Mouse (Mus musculus): ENCODE results near the gene Ankrd63.

Gene Ankrd63

GRCm38 (mm10) chr2:118703913-118704730, at the start of gene Ankrd63:
Gene Ankrd63, minus strand, starts transcription at chr2:118703963.
- DNase-seq (ENCODE audit: low read depth in 2 of 2, low spot score in 2 of 2) = no peak

GRCm38 (mm10) chr2:118752792-118753108, 49.0 kb upstream of the Ankrd63 start:
- no peak for DNase-seq (ENCODE audit: low read depth in 2 of 2, low spot score in 2 of 2)

DNA sequence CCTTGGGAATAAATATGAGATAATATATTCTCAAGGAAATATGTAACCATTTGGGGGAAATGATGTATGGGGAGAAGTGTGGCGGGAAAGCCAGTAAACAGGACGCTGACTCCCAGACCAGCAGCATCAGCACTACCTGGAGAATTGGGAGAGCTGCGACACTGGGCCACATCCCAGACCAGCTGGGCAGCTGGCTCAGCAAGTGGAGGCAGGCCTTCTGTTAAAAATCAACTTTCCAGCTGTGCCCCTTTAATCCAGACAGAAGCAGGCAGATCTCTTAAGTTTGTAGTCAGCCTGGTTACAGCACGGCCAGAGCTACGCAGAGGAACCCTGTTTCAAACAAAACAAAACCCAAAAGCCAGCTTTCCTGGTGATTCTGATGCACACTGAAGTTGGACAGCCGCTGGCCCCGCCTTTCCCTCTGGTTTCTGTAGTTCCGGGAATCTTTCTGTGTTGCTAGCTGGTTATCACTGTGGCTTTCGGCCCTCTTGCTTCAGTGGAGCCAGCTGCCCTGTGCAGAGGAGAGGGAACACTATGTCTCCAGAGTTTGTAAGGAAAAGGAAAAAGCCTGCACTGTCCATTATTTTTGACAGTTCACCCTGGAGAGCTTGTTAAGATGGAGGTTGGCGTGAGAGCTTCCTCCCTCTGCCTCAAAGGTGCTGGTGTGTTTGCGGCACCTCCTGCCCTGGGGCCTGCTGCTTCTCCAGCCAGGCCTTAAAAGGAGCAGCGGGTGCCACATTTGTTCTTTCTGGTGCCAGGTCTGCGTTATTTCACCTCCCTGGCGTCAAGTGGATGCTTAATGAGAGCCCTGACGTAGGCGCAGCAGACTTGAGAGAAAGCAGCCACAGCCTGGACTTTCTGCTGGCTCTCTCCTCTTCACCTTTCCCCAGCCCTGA, 48.4 kb upstream of the Ankrd63 start:
- DNase-seq (ENCODE audit: low read depth in 2 of 2, low spot score in 2 of 2) = no peak

- no peak for DNase-seq (ENCODE audit: low read depth in 2 of 2, low spot score in 2 of 2)
Observed at GRCm38 (mm10) chr2:118750476-118750875, 46.7 kb upstream of the Ankrd63 start.

DNA sequence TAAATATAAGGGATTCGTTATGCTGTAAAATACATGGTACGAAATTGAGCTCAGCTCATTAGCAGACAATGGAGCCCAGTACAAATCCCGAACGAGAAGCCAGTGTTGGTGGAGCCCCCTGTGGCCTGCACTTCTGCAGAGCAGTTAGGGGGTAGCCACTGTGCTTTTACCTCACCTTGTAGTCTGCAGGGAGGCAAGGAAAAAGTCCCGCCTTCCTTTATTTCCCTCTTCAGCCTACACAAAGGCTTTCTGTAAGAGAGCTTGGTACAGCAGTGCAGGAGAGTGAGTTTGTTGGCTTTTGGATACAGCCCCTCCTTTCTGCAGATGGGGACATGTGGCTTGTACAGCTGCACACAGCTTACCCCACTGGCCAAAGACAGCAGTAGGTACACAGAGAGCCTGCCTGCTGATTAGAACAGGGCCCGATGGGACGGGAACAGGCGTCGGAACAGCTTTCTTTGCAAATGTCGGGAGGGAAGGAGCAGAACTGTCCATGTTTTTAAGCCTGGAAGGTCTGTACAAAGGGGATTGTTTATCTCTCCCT, 45.6 kb upstream of the Ankrd63 start:
- no peak for DNase-seq (ENCODE audit: low read depth in 2 of 2, low spot score in 2 of 2)

DNA sequence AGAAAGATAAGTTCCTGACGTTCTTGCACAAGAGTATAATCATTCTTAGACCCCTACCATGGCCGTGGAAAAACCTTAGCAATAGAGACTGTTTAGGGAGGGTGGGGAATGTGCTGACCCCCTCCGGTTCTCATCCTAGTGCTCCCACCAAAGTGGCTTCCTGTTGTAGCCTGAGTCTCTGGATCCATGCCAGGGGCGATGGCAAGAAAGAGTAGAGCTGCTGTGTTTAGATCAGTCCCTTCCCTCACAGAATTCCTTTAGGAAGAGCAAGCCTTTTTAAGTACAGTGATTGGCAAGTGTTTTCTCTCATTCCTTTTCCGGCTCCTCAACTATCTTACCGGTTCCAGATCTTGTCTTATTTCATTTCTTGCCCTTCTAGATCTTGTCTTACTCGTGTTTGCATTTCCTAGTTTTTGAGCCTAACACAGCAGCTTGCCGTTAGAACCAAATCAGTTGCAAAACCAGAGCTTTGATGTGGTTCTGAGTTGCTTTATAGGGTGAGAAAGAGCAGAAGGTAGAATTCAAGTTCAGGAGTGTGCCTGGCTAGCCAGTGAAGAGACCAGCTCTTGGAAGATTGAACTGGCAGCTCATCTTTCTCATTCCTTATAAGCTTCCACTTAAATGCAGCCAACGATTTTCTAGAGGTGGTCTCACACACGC, 43.7 kb upstream of the Ankrd63 start:
- peak in 1 of 2 experiments; percentile 55 for DNase-seq (ENCODE audit: low read depth in 2 of 2, low spot score in 2 of 2)

DNA sequence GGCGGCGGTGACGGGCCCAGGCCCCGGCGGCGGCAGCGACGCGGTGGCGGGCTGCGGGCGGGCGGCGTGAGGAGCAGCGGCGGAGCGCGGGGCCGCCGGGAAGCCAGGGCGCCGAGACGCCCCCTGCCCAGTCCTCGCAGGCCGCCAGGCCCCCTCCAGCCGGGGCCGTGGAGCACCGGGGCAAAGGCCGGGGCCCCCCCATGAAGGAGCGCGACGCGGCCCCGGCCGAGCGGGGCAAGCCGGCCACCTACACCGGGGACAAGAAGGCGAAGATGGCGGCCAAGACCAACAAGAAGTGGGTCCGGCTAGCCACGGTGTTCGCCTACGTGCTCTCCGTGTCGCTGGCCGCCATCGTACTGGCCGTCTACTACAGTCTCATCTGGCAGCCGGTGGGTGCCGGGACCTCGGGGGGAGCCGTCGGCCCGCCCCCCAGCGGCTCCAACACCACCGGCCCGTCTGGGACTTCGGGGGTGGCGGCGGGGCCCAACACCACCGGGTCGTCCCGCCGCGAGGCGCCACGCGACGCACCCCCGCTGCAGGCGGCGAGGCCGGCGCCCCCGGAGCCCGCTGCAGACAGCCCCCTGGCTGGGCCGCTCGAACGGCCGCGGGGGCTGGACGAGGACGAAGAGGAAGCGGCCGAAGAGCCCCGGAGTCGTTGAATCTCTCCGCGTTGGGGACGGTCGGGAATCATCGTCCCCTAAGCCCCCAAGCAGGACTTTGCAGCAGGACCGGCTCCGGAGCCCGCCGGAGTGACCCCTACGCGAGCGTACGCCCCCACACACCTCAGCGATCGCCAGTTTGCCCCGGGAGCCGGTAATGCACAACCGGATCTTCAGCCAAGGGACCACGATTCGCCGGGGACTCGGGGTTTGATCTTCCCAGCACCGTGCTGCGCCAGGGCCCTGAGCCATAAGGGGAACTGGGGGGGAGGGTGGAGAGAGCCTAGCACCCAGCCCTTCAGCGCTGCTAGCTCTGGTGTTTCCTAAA, 42.4 kb upstream of the Ankrd63 start:
- peak in 1 of 2 experiments; percentile 29 for DNase-seq (ENCODE audit: low read depth in 2 of 2, low spot score in 2 of 2)

GRCm38 (mm10) chr2:118745232-118745884, 41.6 kb upstream of the Ankrd63 start, which contains the start of gene Inafm2:
Gene Inafm2, plus strand, starts transcription at chr2:118745758.
- peak; percentile 81 to 85 for DNase-seq (ENCODE audit: low read depth in 2 of 2, low spot score in 2 of 2)

DNA sequence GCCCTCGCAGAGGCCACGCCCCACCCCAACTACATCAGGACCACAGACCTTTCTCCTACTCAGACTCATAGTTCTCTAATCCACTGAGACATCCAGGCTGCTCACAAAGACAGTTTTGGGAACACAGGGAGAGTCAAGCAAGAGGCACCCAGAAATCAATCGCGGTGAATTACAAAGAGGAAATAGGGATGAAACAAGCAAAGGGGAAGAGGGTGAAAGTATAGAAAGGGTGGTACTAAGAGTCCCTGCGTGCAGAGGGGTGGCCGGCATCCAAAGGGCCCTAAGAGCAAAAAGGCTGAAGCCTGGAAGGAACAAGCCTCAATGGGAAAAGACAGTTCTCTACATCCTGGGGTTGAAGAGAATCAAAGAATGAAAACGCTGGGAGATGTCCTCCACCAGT, 40.9 kb upstream of the Ankrd63 start:
- no peak for DNase-seq (ENCODE audit: low read depth in 2 of 2, low spot score in 2 of 2)

GRCm38 (mm10) chr2:118743261-118743943, 39.6 kb upstream of the Ankrd63 start:
- DNase-seq (ENCODE audit: low read depth in 2 of 2, low spot score in 2 of 2) = peak in 1 of 2 experiments; percentile 50

DNA sequence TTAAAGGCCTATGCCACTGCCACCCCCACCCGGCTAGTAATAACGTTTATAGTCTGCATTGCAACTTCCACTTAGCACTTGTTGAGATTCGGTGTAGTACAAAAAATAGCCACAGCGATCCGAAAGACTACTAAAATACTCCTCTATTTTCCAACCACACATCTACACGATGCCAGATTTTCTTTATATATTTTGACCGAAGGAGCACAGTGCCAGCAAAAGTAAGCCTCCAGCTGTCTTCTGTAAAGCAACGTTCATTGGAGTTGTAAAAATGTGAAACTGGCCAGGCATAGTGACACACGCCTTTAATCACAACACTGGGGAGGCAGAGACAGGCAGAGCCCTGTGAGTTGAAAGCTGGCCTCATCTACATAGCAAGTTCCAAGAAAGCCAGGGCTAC, 37.4 kb upstream of the Ankrd63 start:
- no peak for DNase-seq (ENCODE audit: low read depth in 2 of 2, low spot score in 2 of 2)

DNA sequence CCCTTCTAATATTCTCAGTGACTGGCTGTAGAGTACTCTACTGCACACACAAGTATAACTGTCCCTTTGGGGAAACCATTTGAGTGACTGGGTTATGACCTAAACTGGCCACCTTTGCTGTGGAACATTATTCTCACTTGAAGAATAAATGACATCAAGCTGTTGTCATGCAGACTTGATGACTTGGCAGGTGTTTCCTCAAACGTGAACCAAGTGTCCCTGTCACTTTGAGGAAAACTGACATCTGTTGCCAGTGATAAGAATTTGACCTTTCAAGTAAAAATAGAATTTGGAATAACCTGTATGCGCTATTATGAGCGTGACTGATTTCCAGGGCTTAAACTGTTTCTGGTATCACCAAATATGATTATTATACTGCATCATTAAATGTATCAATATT, 36.6 kb upstream of the Ankrd63 start:
- DNase-seq (ENCODE audit: low read depth in 2 of 2, low spot score in 2 of 2) = no peak

DNA sequence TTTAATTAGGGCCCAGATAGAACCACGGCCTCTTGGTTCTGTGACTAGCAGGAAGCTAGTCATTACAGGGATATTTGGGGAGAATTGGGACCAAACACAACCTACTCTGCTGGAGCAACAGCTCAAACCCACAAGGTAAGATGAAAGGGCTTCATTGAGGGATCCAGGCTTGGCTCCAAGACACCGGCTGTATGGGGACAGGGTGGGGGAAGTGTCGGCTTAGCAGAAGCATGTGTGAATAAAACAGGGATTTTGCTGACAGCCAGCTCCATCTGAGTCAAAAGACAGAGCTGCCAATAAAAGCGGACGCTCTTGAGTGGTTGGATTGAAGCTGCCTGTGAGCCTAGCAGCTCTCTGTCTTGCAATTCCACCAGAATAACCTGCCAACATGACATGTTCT, 29.6 kb upstream of the Ankrd63 start:
- no peak for DNase-seq (ENCODE audit: low read depth in 2 of 2, low spot score in 2 of 2)

DNA sequence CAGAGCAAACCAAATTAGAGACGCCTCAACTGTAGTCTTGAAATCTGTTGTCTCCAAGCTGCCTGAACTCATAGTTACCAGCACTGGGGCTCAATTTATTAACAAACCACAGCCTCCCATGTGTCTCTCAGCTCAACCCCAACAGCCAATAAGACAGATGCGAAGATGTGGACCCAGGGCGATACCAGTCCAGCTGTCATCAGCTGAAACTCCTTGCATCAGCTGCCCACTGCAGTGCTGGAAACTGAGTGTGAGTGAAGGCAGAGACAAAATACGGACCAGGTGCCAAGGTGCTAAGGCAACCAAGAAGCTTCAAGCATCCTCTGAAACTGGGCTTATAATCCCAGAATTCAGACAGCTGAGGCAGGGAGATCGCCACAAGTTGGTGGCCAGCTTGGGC, 28.2 kb upstream of the Ankrd63 start:
- DNase-seq (ENCODE audit: low read depth in 2 of 2, low spot score in 2 of 2) = no peak

GRCm38 (mm10) chr2:118730622-118730915, 26.8 kb upstream of the Ankrd63 start:
- peak in 1 of 2 experiments; percentile 42 for DNase-seq (ENCODE audit: low read depth in 2 of 2, low spot score in 2 of 2)

DNA sequence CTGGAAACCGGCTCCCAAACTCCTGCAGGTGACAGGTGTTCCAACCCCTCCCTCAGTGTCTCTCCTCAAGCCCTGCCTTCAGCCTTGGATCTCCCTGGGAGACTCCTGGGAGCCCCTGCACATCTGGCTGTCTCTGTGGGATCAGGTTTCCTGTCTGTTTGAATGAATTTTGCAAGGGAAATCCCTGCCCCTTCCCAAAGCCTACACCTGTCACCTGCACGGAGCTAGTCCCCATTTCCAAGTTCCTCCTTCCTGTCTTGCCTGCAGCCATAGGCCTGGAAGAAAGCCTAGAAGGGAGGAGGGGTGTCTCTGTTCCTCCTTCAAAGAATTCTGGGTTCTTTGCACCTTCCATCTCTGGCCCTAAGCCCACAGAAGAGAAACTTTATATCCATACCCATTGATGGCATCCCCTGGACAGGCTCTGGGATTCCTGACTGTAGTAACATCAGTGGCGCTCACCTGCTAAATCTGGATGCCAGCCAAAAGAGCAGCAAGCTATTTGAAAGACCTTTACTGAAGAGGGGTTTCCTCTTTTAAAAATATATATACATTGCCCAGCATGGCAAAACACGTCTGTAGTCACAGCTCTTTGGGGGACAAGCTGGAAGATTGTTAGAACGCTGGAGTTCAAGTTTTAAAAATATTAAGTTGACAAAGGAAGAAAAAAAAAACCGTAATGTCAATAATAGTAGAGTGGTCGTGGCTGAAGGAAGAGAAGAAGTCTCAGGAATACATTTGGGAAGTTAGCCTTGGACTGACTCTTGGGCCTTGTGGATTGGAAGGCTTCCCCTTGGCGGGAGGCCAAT, 26.3 kb upstream of the Ankrd63 start:
- DNase-seq (ENCODE audit: low read depth in 2 of 2, low spot score in 2 of 2) = no peak

GRCm38 (mm10) chr2:118729194-118729593, 25.4 kb upstream of the Ankrd63 start:
- DNase-seq (ENCODE audit: low read depth in 2 of 2, low spot score in 2 of 2) = no peak

GRCm38 (mm10) chr2:118728337-118728736, 24.6 kb upstream of the Ankrd63 start, which contains the start of gene Plcb2:
Gene Plcb2, minus strand, starts transcription at chr2:118728438.
- peak; percentile 32 to 47 for DNase-seq (ENCODE audit: low read depth in 2 of 2, low spot score in 2 of 2)

All from CD8-positive naive resting alpha-beta T cell, adult 2 months (primary cell).